Mouse (Mus musculus) MEL (cell line): ENCODE measurements around the gene Depdc5. TPM values are rescaled to one million over a fixed set of nuclear protein-coding genes. Genes with fewer than 3 reads are reported as not detected.
A peak's percentile ranks its signal among the peaks of the same experiment; 100 is the strongest.

Experiments used
- DNase-seq: peaks from one replicate; pipeline ENCODE4 v3.0.0; 2011; ENCODE audit warnings: low read depth, low spot score
- H3K27ac ChIP-seq: 2 replicates; pipeline ENCODE4 v1.5.1; 2012; ENCODE audit warnings: low read depth, mild to moderate bottlenecking, control low read depth, low read length, moderate library complexity; ENCODE audit not compliant: control insufficient read depth
- H3K27me3 ChIP-seq, 2 experiments: fragments of 150-350 bp in 1 of 2; sonication (generic) in 1 of 2; 2 replicates each; pipeline ENCODE4 v1.6.1; 2012; ENCODE audit warnings: low read length in 2 of 2, mild to moderate bottlenecking in 2 of 2, improper control_type of control experiment in 1 of 2, moderate library complexity in 1 of 2; ENCODE audit not compliant: insufficient read depth in 2 of 2, control insufficient read depth in 1 of 2
- H3K36me3 ChIP-seq, 2 experiments: 2 replicates each; pipeline ENCODE4 v1.6.1; 2012 to 2014; ENCODE audit warnings: low read length in 2 of 2, improper control_type of control experiment in 1 of 2, inconsistent platforms in 1 of 2, mild to moderate bottlenecking in 1 of 2; ENCODE audit not compliant: insufficient read depth in 2 of 2, control insufficient read depth in 1 of 2
- H3K4me1 ChIP-seq, 2 experiments: fragments of 150-350 bp in 1 of 2; sonication (generic) in 1 of 2; 2 replicates each; pipeline ENCODE4 v1.6.1; 2012; ENCODE audit warnings: low read length in 2 of 2, improper control_type of control experiment in 1 of 2, mild to moderate bottlenecking in 1 of 2; ENCODE audit not compliant: insufficient read depth in 2 of 2, control insufficient read depth in 1 of 2
- H3K4me3 ChIP-seq, 2 experiments: fragments of 150-350 bp in 1 of 2; sonication (generic) in 1 of 2; 2 replicates each; pipeline ENCODE4 v1.5.1; 2012; ENCODE audit warnings: low read depth in 2 of 2, low read length in 2 of 2, mild to moderate bottlenecking in 2 of 2, moderate library complexity in 2 of 2, control low read depth in 1 of 2, improper control_type of control experiment in 1 of 2; ENCODE audit not compliant: control insufficient read depth in 1 of 2, insufficient read depth in 1 of 2
- H3K79me2 ChIP-seq: 2 replicates; pipeline ENCODE4 v1.6.1; 2012; ENCODE audit warnings: mild to moderate bottlenecking, low read length, moderate library complexity; ENCODE audit not compliant: control insufficient read depth, poor library complexity, insufficient read depth
- H3K9ac ChIP-seq: 2 replicates; pipeline ENCODE4 v1.6.1; 2012; ENCODE audit warnings: low read depth, mild to moderate bottlenecking, control low read depth, low read length, moderate library complexity; ENCODE audit not compliant: control insufficient read depth, poor library complexity, severe bottlenecking
- H3K9me3 ChIP-seq: fragments of 150-350 bp; sonication (generic); replicated peaks from 2 replicates; pipeline ENCODE4 v1.6.1; 2012; ENCODE audit warnings: mild to moderate bottlenecking, low read length, improper control_type of control experiment, moderate library complexity; ENCODE audit not compliant: insufficient read depth
- CHD1 ChIP-seq: IDR thresholded peaks from 2 replicates; pipeline ENCODE4 v1.6.1; 2012; ENCODE audit warnings: low read depth, mild to moderate bottlenecking, inconsistent platforms, low read length, improper control_type of control experiment
- CHD2 ChIP-seq: IDR thresholded peaks from 2 replicates; pipeline ENCODE4 v1.6.1; 2011; ENCODE audit warnings: low read length, improper control_type of control experiment
- CTCF ChIP-seq, 3 experiments: IDR thresholded peaks in 2 of 3; conservative IDR thresholded peaks in 1 of 3; 2 replicates each; pipeline ENCODE4 v1.5.1; 2011 to 2012; ENCODE audit warnings: low read length in 3 of 3, low read depth in 2 of 3, mild to moderate bottlenecking in 2 of 3, improper control_type of control experiment in 1 of 3, inconsistent platforms in 1 of 3, mixed read lengths in 1 of 3, moderate library complexity in 1 of 3; ENCODE audit not compliant: control insufficient read depth in 1 of 3, insufficient read depth in 1 of 3, poor library complexity in 1 of 3, severe bottlenecking in 1 of 3
- E2F4 ChIP-seq: IDR thresholded peaks from 2 replicates; pipeline ENCODE4 v1.6.1; 2011; ENCODE audit warnings: low read depth, low read length, improper control_type of control experiment, borderline replicate concordance
- ELF1 ChIP-seq: IDR thresholded peaks from 2 replicates; pipeline ENCODE4 v1.6.1; 2014; ENCODE audit warnings: low read depth, mild to moderate bottlenecking, inconsistent platforms, low read length, improper control_type of control experiment, moderate library complexity
- EP300 ChIP-seq, 2 experiments: IDR thresholded peaks; 2 replicates each; pipeline ENCODE4 v1.6.1; 2011; ENCODE audit warnings: improper control_type of control experiment in 2 of 2, low read length in 2 of 2, low read depth in 1 of 2, mild to moderate bottlenecking in 1 of 2
- ETS1 ChIP-seq: IDR thresholded peaks from 2 replicates; pipeline ENCODE4 v1.6.1; 2012; ENCODE audit warnings: low read depth, mild to moderate bottlenecking, inconsistent platforms, low read length, improper control_type of control experiment, moderate library complexity
- GATA1 ChIP-seq: IDR thresholded peaks from 2 replicates; pipeline ENCODE4 v1.6.1; 2011; ENCODE audit warnings: low read depth, low read length, improper control_type of control experiment
- HCFC1 ChIP-seq: IDR thresholded peaks from 2 replicates; pipeline ENCODE4 v1.6.1; 2012; ENCODE audit warnings: low read depth, mild to moderate bottlenecking, inconsistent platforms, low read length, improper control_type of control experiment, moderate library complexity
- KAT2A ChIP-seq: conservative IDR thresholded peaks from 2 replicates; pipeline ENCODE4 v1.6.1; 2012; ENCODE audit warnings: low read depth, low read length, improper control_type of control experiment, inconsistent platforms
- MAFK ChIP-seq: IDR thresholded peaks from 2 replicates; pipeline ENCODE4 v1.6.1; 2011; ENCODE audit warnings: low read depth, mild to moderate bottlenecking, low read length, improper control_type of control experiment, borderline replicate concordance
- MAX ChIP-seq: IDR thresholded peaks from 2 replicates; pipeline ENCODE4 v1.6.1; 2011; ENCODE audit warnings: low read length, improper control_type of control experiment
- MAZ ChIP-seq: IDR thresholded peaks from 2 replicates; pipeline ENCODE4 v1.6.1; 2012; ENCODE audit warnings: low read depth, mild to moderate bottlenecking, inconsistent platforms, low read length, improper control_type of control experiment
- MEF2A ChIP-seq: IDR thresholded peaks from 2 replicates; pipeline ENCODE4 v1.6.1; 2014; ENCODE audit warnings: low read depth, mild to moderate bottlenecking, inconsistent platforms, low read length, improper control_type of control experiment; ENCODE audit not compliant: poor library complexity, insufficient replicate concordance, severe bottlenecking; ENCODE audit errors: extremely low read depth
- MXI1 ChIP-seq: IDR thresholded peaks from 2 replicates; pipeline ENCODE4 v1.6.1; 2011; ENCODE audit warnings: mild to moderate bottlenecking, low read depth, low read length, improper control_type of control experiment
- NELFE ChIP-seq: IDR thresholded peaks from 2 replicates; pipeline ENCODE4 v1.6.1; 2011; ENCODE audit warnings: low read depth, low read length, improper control_type of control experiment
- NRF1 ChIP-seq: IDR thresholded peaks from 2 replicates; pipeline ENCODE4 v1.6.1; 2014; ENCODE audit warnings: low read depth, mild to moderate bottlenecking, inconsistent platforms, low read length, improper control_type of control experiment, moderate library complexity; ENCODE audit not compliant: poor library complexity, insufficient read depth, severe bottlenecking
- POLR2A ChIP-seq, 2 experiments: IDR thresholded peaks; 2 replicates each; pipeline ENCODE4 v1.6.1; 2011 to 2012; ENCODE audit warnings: low read length in 2 of 2, mild to moderate bottlenecking in 2 of 2, control low read depth in 1 of 2, improper control_type of control experiment in 1 of 2, low read depth in 1 of 2, moderate library complexity in 1 of 2; ENCODE audit not compliant: control insufficient read depth in 1 of 2, insufficient read depth in 1 of 2, poor library complexity in 1 of 2
- POLR2AphosphoS2 ChIP-seq: IDR thresholded peaks from 2 replicates; pipeline ENCODE4 v1.6.1; 2011; ENCODE audit warnings: low read length, improper control_type of control experiment
- POLR2AphosphoS5 ChIP-seq: IDR thresholded peaks from 2 replicates; pipeline ENCODE4 v1.6.1; 2012; ENCODE audit warnings: low read depth, borderline replicate concordance, mild to moderate bottlenecking, inconsistent platforms, low read length, moderate library complexity, mixed read lengths
- RAD21 ChIP-seq: IDR thresholded peaks from 2 replicates; pipeline ENCODE4 v1.6.1; 2011; ENCODE audit warnings: mild to moderate bottlenecking, low read depth, low read length, improper control_type of control experiment
- RCOR1 ChIP-seq: IDR thresholded peaks from 2 replicates; pipeline ENCODE4 v1.6.1; 2012; ENCODE audit warnings: low read depth, mild to moderate bottlenecking, inconsistent platforms, low read length, improper control_type of control experiment
- SIN3A ChIP-seq: IDR thresholded peaks from 2 replicates; pipeline ENCODE4 v1.6.1; 2012; ENCODE audit warnings: low read length, improper control_type of control experiment, inconsistent platforms
- TBP ChIP-seq: IDR thresholded peaks from 2 replicates; pipeline ENCODE4 v1.8.0; 2011; ENCODE audit warnings: low read depth, low read length, improper control_type of control experiment
- TCF12 ChIP-seq: IDR thresholded peaks from 2 replicates; pipeline ENCODE4 v1.6.1; 2014; ENCODE audit warnings: low read depth, mild to moderate bottlenecking, inconsistent platforms, low read length, improper control_type of control experiment, moderate library complexity
- USF1 ChIP-seq: IDR thresholded peaks from 2 replicates; pipeline ENCODE4 v1.6.1; 2014; ENCODE audit warnings: low read depth, mild to moderate bottlenecking, inconsistent platforms, low read length, improper control_type of control experiment, moderate library complexity
- USF2 ChIP-seq, 2 experiments: IDR thresholded peaks; 2 replicates each; pipeline ENCODE4 v1.6.1; 2011 to 2012; ENCODE audit warnings: improper control_type of control experiment in 2 of 2, low read length in 2 of 2, borderline replicate concordance in 1 of 2, inconsistent platforms in 1 of 2, low read depth in 1 of 2, mild to moderate bottlenecking in 1 of 2; ENCODE audit not compliant: insufficient read depth in 1 of 2
- ZC3H11A ChIP-seq: IDR thresholded peaks from 2 replicates; pipeline ENCODE4 v1.6.1; 2012; ENCODE audit warnings: low read depth, mild to moderate bottlenecking, inconsistent platforms, low read length, improper control_type of control experiment
- ZKSCAN1 ChIP-seq: IDR thresholded peaks from 2 replicates; pipeline ENCODE4 v1.6.1; 2012; ENCODE audit warnings: low read depth, mild to moderate bottlenecking, inconsistent platforms, low read length, improper control_type of control experiment, moderate library complexity
- ZMIZ1 ChIP-seq: IDR thresholded peaks from 2 replicates; pipeline ENCODE4 v1.6.1; 2012; ENCODE audit warnings: low read depth, mild to moderate bottlenecking, inconsistent platforms, low read length, improper control_type of control experiment, moderate library complexity
- polyA plus RNA-seq, 2 experiments: library from polyadenylated mRNA; stranded (reverse) in 1 of 2; unstranded in 1 of 2; fragments of >175 nt in 1 of 2; fragments of >200 nt in 1 of 2; gene quantifications; 2 replicates each; pipeline versions ENCODE4 v1.2.1 to v1.2.4; 2012; ENCODE audit warnings: low replicate concordance in 2 of 2, low read depth in 1 of 2; ENCODE audit not compliant: insufficient read length in 2 of 2, insufficient read depth in 1 of 2, missing spikeins in 1 of 2
- total RNA-seq: library from RNA; depleted of rRNA; stranded (reverse); fragments of 300-350 nt; gene quantifications from 2 replicates; pipeline ENCODE4 v1.2.3, GENCODE M21; 2012; rRNA removed

Gene Depdc5
- total RNA-seq (18.0 and 20.3 TPM in 2 replicates), polyA plus RNA-seq (10 to 100 TPM in 1 of 2 experiments, not detected in 1; 23.9 TPM)

GRCm38 (mm10) chr5:32863253-32864228, at the start of gene Depdc5:
Gene Depdc5 (plus strand): TSS chr5:32863701.
- peak within 1 kb of the TSS; percentile 94 for H3K9ac ChIP-seq

GRCm38 (mm10) chr5:32815396-32815795, 48.1 kb upstream of the Depdc5 start:
- H3K79me2 ChIP-seq = no peaks in the 10 kb centered on the region
- H3K27me3 ChIP-seq = no peaks in the 10 kb centered on the region
- no peak overlapping the region for H3K4me3 ChIP-seq
- H3K36me3 ChIP-seq = peaks cover 0 to 74% of the 10 kb centered on the region in 2 experiments; a peak in 2 of 4 replicates
- no peak for TF ChIP-seq ZMIZ1
- TF ChIP-seq CTCF (IDR thresholded peaks at IDR 0.05 in 2 of 3, conservative IDR thresholded peaks at IDR 0.05 in 1 of 3; ENCODE audit: control insufficient read depth in 1 of 3, insufficient read depth in 1 of 3, low read depth in 2 of 3, low read length in 3 of 3, poor library complexity in 1 of 3, severe bottlenecking in 1 of 3) = no peak
- no peak for TF ChIP-seq USF2 (IDR thresholded peaks at IDR 0.05; ENCODE audit: borderline replicate concordance in 1 of 2, insufficient read depth in 1 of 2, low read depth in 1 of 2, low read length in 2 of 2)
- no peak for TF ChIP-seq POLR2AphosphoS5
- no peak for TF ChIP-seq ZKSCAN1
- no peak for TF ChIP-seq ZC3H11A
- no peak for TF ChIP-seq KAT2A
- no peak for TF ChIP-seq TBP
- TF ChIP-seq CHD2 = no peak
- TF ChIP-seq MEF2A = no peak
- TF ChIP-seq CHD1 = no peak
- TF ChIP-seq MAX = no peak
- TF ChIP-seq ETS1 = no peak
- peaks cover 0 to 2% of the 10 kb centered on the region in 2 experiments; a peak in 1 of 4 replicates for H3K4me1 ChIP-seq
- H3K27ac ChIP-seq = no peak overlapping the region
- H3K9ac ChIP-seq = no peak overlapping the region
- H3K9me3 ChIP-seq = no peaks in the 10 kb centered on the region
- no peak for DNase-seq

More at GRCm38 (mm10) chr5:32863253-32864228, at the start of gene Depdc5:
- Histone ChIP-seq H3K4me3 (peak within 1 kb of the TSS; percentile 73 to 84), H3K79me2 (peaks cover 4% of the 10 kb centered on the region; the same call in 1 of the 2 replicates)
- TF ChIP-seq USF1 (peak; percentile 4; the same call in 1 of the 2 replicates), MAFK (no peak), HCFC1 (peak; percentile 85), TCF12 (peak; percentile 72), KAT2A (no peak; the same call in 1 of the 2 replicates), TBP (peak; percentile 38; the same call in 1 of the 2 replicates), POLR2A (IDR thresholded peaks at IDR 0.05; ENCODE audit: control insufficient read depth in 1 of 2, insufficient read depth in 1 of 2, low read depth in 1 of 2, low read length in 2 of 2, poor library complexity in 1 of 2) (peak; percentile 93), E2F4 (peak; percentile 96), ETS1 (peak; percentile 49; the same call in 1 of the 2 replicates), CTCF (IDR thresholded peaks at IDR 0.05 in 2 of 3, conservative IDR thresholded peaks at IDR 0.05 in 1 of 3; ENCODE audit: control insufficient read depth in 1 of 3, insufficient read depth in 1 of 3, low read depth in 2 of 3, low read length in 3 of 3, poor library complexity in 1 of 3, severe bottlenecking in 1 of 3) (no peak), NELFE (peak; percentile 86), MAZ (peak; percentile 95; the same call in 1 of the 2 replicates), RCOR1 (no peak), ZMIZ1 (peak; percentile 93), GATA1 (no peak), POLR2AphosphoS2 (peak; percentile 92), MAX (peak; percentile 44), RAD21 (no peak), EP300 (IDR thresholded peaks at IDR 0.05; ENCODE audit: low read depth in 1 of 2, low read length in 2 of 2) (peak in 1 of 2 experiments; percentile 19; a peak in 1 of 4 replicates), NRF1 (peak; percentile 42; the same call in 1 of the 2 replicates), ELF1 (peak; percentile 89), SIN3A (peak; percentile 81), MXI1 (peak; percentile 63; the same call in 1 of the 2 replicates)
- TF ChIP-seq, all 39 proteins: peak for 17
- no peaks in the 10 kb centered on the region for H3K27me3 ChIP-seq
- peaks cover 0 to 15% of the 10 kb centered on the region in 2 experiments; a peak in 3 of 4 replicates for H3K36me3 ChIP-seq
- H3K4me1 ChIP-seq = peaks cover 6 to 9% of the 10 kb centered on the region in 2 experiments; a peak in 2 of 4 replicates
- H3K27ac ChIP-seq = peak within 1 kb of the TSS; percentile 94
- no peaks in the 10 kb centered on the region for H3K9me3 ChIP-seq
- peak; percentile 97 for DNase-seq
